Comparison of ENCODE assay signal across 25 mouse cellular contexts in the genomic region with DNA sequence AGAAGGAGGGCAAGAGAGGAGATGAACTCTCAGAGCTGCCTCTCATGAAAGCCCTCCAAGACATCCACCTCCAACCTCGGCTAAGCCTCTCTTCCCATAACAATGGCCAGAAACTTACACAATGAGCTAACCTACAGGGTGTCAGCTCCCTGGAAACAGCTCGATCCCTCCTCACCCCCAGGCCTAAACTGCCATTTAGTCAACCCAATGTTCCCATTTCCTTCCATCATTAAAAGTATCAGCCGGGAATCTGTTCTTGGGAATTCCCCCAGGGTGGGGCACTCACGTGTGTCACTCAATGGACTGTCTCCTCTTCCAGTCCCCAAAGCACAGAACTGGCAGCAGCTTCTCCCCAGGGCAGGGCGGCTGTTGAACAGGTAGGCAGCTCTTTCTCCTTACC.
DNase-seq lines count a peak whose midpoint lies in the region; ATAC-seq and TF ChIP-seq lines count a peak whose summit lies in the region.
"Had no signal": no experiment of that assay in that cellular context is flagged by ENCODE, and none has a peak within 500 bp of the region (broad histone marks: within the 10 kb centered on the region; RNA-seq: fewer than 3 reads in every experiment).

No protein-coding gene starts in this region.

- no peaks in the 10 kb centered on the region for H3K36me3 ChIP-seq in hindbrain, embryonic 12.5 days
- H3K36me3 ChIP-seq: embryonic facial prominence, embryonic 13.5 days; embryonic facial prominence, embryonic 15.5 days; forebrain, embryonic 10.5 days; forebrain, embryonic 12.5 days; G1E had no signal

- TF ChIP-seq CTCF in lung, adult 2 months (IDR thresholded peaks at IDR 0.05; ENCODE audit: insufficient read depth, low read length), result no peak

- H3K9ac ChIP-seq in hindbrain, embryonic 12.5 days, result no peak overlapping the region
- H3K9ac ChIP-seq: embryonic facial prominence, embryonic 13.5 days; embryonic facial prominence, embryonic 15.5 days; forebrain, embryonic 12.5 days had no signal

- 62% methylated on average over 5 of the region's 5 CpGs for WGBS in lung, adult 2 months
- 47% methylated on average over 5 of the region's 5 CpGs for WGBS in hindbrain, embryonic 12.5 days

- H3K4me3 ChIP-seq in lung, adult 2 months (replicated peaks; ENCODE audit: extremely low read depth, low read depth, low read length), result no peak overlapping the region
- no peak overlapping the region for H3K4me3 ChIP-seq in hindbrain, embryonic 12.5 days
- H3K4me3 ChIP-seq: embryonic facial prominence, embryonic 13.5 days; embryonic facial prominence, embryonic 15.5 days; erythroblast, embryonic 14.5 days; forebrain, embryonic 10.5 days; forebrain, embryonic 12.5 days had no signal

- H3K27me3 ChIP-seq in hindbrain, embryonic 12.5 days, result no peaks in the 10 kb centered on the region
- H3K27me3 ChIP-seq: embryonic facial prominence, embryonic 13.5 days; embryonic facial prominence, embryonic 15.5 days; forebrain, embryonic 12.5 days; Patski had no signal

- ATAC-seq in hindbrain, embryonic 12.5 days (ENCODE audit: low FRiP score), result no peak
- ATAC-seq: forebrain, embryonic 14.5 days; forebrain, embryonic 16.5 days; Patski had no signal

- no peaks in the 10 kb centered on the region for H3K9me3 ChIP-seq in hindbrain, embryonic 12.5 days (replicated peaks)
- H3K9me3 ChIP-seq: embryonic facial prominence, embryonic 13.5 days; embryonic facial prominence, embryonic 15.5 days; forebrain, embryonic 10.5 days; forebrain, embryonic 12.5 days; G1E had no signal

- H3K27ac ChIP-seq in hindbrain, embryonic 12.5 days, result no peak overlapping the region
- H3K27ac ChIP-seq: embryonic facial prominence, embryonic 13.5 days; embryonic facial prominence, embryonic 15.5 days; forebrain, embryonic 10.5 days; forebrain, embryonic 12.5 days had no signal

- no peak overlapping the region for H3K4me2 ChIP-seq in hindbrain, embryonic 12.5 days (replicated peaks)
- H3K4me2 ChIP-seq: embryonic facial prominence, embryonic 13.5 days; embryonic facial prominence, embryonic 15.5 days; forebrain, embryonic 12.5 days had no signal

- TF ChIP-seq POLR2A in lung, adult 2 months (IDR thresholded peaks at IDR 0.05; ENCODE audit: borderline replicate concordance, extremely low read depth, low read depth, low read length), result no peak

- H3K4me1 ChIP-seq in lung, adult 2 months (ENCODE audit: control insufficient read depth, insufficient read depth, low read length), result no peaks in the 10 kb centered on the region
- H3K4me1 ChIP-seq in hindbrain, embryonic 12.5 days, result no peaks in the 10 kb centered on the region
- H3K4me1 ChIP-seq: embryonic facial prominence, embryonic 13.5 days; embryonic facial prominence, embryonic 15.5 days; forebrain, embryonic 12.5 days had no signal

- DNase-seq in ES-CJ7 (ENCODE audit: low read depth, low spot score), result peak; percentile 78
- peak; percentile 84 for DNase-seq in R1 (ENCODE audit: low read depth, low spot score)
- peak; percentile 90 for DNase-seq in ZHBTc4 (ENCODE audit: low read depth, low spot score)
- no peak for DNase-seq in right cerebral cortex, postnatal 25 days
- DNase-seq in lung, adult 2 months, result no peak
- DNase-seq: adrenal gland, adult 2 months; adrenal gland, postnatal 10 days; adrenal gland, postnatal 25 days; cerebellum, adult 11 months; cerebellum, adult 18-20 months; cerebellum, adult 8-10 months; cerebellum, adult 9-11 months; cerebellum, postnatal 14 days; cerebellum, postnatal 36 days; embryo, embryonic 11 days had no signal

Comparison
In these comparisons a context has a peak if more than half of its experiments do, and no peak if none do; other contexts are left out.
1. DNase-seq: peak in ES-CJ7 (single experiment), R1 (single experiment) and ZHBTc4 (single experiment); none in right cerebral cortex, postnatal 25 days (single experiment) and lung, adult 2 months (single experiment).